Mouse (Mus musculus) intestine, embryonic 16.5 days (tissue): ENCODE results near the gene Dbi. TPM values are rescaled to one million over a fixed set of nuclear protein-coding genes. Genes with fewer than 3 reads are reported as not detected.

Experiments
- ATAC-seq: fragments of 200-750 bp; cut with Nextera tagmentation; 2 replicates; pipeline ENCODE4 v1.8.0; 2017; ENCODE audit warnings: moderate TSS enrichment, moderate library complexity
- H3K27ac ChIP-seq: fragments of 300-500 bp; sonication (generic); 2 replicates; pipeline ENCODE4 v1.5.1; 2014; ENCODE audit warnings: mild to moderate bottlenecking, low read length
- H3K27me3 ChIP-seq: fragments of 300-500 bp; sonication (generic); replicated peaks from 2 replicates; pipeline ENCODE4 v1.6.1; 2014; ENCODE audit warnings: low read length, control low read depth, mixed read lengths; ENCODE audit not compliant: control insufficient read depth, insufficient read depth
- H3K36me3 ChIP-seq: fragments of 300-500 bp; sonication (generic); 2 replicates; pipeline ENCODE4 v1.6.1; 2014; ENCODE audit warnings: low read length, control low read depth; ENCODE audit not compliant: control insufficient read depth, insufficient read depth
- H3K4me1 ChIP-seq: fragments of 300-500 bp; sonication (generic); 2 replicates; pipeline ENCODE4 v1.6.1; 2014; ENCODE audit warnings: low read length, control low read depth, mixed read lengths; ENCODE audit not compliant: control insufficient read depth, insufficient read depth
- H3K4me2 ChIP-seq: fragments of 300-500 bp; sonication (generic); 2 replicates; pipeline ENCODE4 v1.6.1; 2014; ENCODE audit warnings: low read depth, low read length, control low read depth
- H3K4me3 ChIP-seq: fragments of 300-500 bp; sonication (generic); 2 replicates; pipeline ENCODE4 v1.5.1; 2014; ENCODE audit warnings: mild to moderate bottlenecking, low read length
- H3K9ac ChIP-seq: fragments of 300-500 bp; sonication (generic); 2 replicates; pipeline ENCODE4 v1.6.1; 2014; ENCODE audit warnings: low read depth, low read length
- H3K9me3 ChIP-seq: fragments of 300-500 bp; sonication (generic); 2 replicates; pipeline ENCODE4 v1.6.1; 2016; ENCODE audit warnings: low read length, control low read depth; ENCODE audit not compliant: control insufficient read depth
- WGBS: fragments of 180-500 bp; shearing (Covaris S2); extraction: QIAGEN DNeasy Blood & Tissue Kit; methylation state at CpG from one replicate; pipeline ENCODE4 v1.1.7; 2014; 5-methylcytosine and 5-hydroxymethylcytosine counted together
- polyA plus RNA-seq: library from polyadenylated mRNA; unstranded; fragments of >200 nt; fragmentation: Nextera tagmentation; extraction: Ambion mirVana; gene quantifications from 2 replicates; pipeline ENCODE4 v1.2.1, GENCODE M21; 2015

The Dbi gene
- polyA plus RNA-seq, 1 experiment from 2014 or later = 1,842 TPM

- Histone ChIP-seq H3K4me2 (no peak overlapping the region), H3K4me3 (no peak overlapping the region), H3K27me3 (no peaks in the 10 kb centered on the region), H3K9ac (no peak overlapping the region), H3K36me3 (no peaks in the 10 kb centered on the region), H3K4me1 (no peaks in the 10 kb centered on the region), H3K27ac (no peak overlapping the region), H3K9me3 (no peaks in the 10 kb centered on the region)
- no peak for ATAC-seq
Observed at GRCm38 (mm10) chr1:120146994-120147393, 26.1 kb upstream of the Dbi start.

GRCm38 (mm10) chr1:120145527-120146216, 24.8 kb upstream of the Dbi start:
- no peak for ATAC-seq
- 87% methylated on average over 8 of the region's 8 CpGs for WGBS
- Histone ChIP-seq H3K4me2 (no peak overlapping the region), H3K4me1 (no peaks in the 10 kb centered on the region), H3K27me3 (no peaks in the 10 kb centered on the region), H3K36me3 (no peaks in the 10 kb centered on the region), H3K9ac (no peak overlapping the region), H3K9me3 (no peaks in the 10 kb centered on the region), H3K4me3 (no peak overlapping the region), H3K27ac (no peak overlapping the region)

DNA sequence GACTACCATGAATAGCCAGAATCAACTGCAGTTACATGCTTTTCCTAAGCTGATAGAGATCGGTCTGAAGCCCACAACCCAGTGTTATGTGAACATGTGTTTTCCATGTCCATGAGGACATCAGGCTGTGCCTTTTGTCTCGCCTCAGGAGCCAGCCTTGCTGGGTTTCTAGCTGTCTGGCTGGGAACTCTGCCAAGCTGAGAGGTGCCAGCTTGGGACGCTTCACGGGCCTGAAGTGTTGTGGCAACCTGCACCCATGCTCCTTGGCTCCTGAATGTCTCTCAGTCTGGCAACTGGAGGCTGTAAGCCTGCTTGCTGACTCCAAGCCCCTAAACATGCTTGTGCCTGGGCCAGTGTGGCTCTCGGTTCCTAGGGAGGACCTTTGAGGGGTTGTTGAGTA, 21.7 kb upstream of the Dbi start:
- no peaks in the 10 kb centered on the region for H3K9me3 ChIP-seq
- no peaks in the 10 kb centered on the region for H3K4me1 ChIP-seq
- WGBS = 74% methylated on average over 5 of the region's 5 CpGs
- no peak overlapping the region for H3K4me2 ChIP-seq
- H3K36me3 ChIP-seq = no peaks in the 10 kb centered on the region
- no peak for ATAC-seq
- no peak overlapping the region for H3K4me3 ChIP-seq
- H3K9ac ChIP-seq = no peak overlapping the region
- H3K27ac ChIP-seq = no peak overlapping the region
- no peaks in the 10 kb centered on the region for H3K27me3 ChIP-seq

- H3K27ac ChIP-seq = no peak overlapping the region
- no peak overlapping the region for H3K4me3 ChIP-seq
- 74% methylated on average over 9 of the region's 9 CpGs for WGBS
- H3K36me3 ChIP-seq = no peaks in the 10 kb centered on the region
- no peaks in the 10 kb centered on the region for H3K9me3 ChIP-seq
- no peaks in the 10 kb centered on the region for H3K27me3 ChIP-seq
- H3K4me1 ChIP-seq = 0 out of 2 replicates have a peak, but pooled peaks cover 4% of the 10 kb centered on the region
- ATAC-seq = peak; percentile 76
- H3K9ac ChIP-seq = no peak overlapping the region
- no peak overlapping the region for H3K4me2 ChIP-seq
Observed at GRCm38 (mm10) chr1:120140144-120140693, 19.3 kb upstream of the Dbi start.

DNA sequence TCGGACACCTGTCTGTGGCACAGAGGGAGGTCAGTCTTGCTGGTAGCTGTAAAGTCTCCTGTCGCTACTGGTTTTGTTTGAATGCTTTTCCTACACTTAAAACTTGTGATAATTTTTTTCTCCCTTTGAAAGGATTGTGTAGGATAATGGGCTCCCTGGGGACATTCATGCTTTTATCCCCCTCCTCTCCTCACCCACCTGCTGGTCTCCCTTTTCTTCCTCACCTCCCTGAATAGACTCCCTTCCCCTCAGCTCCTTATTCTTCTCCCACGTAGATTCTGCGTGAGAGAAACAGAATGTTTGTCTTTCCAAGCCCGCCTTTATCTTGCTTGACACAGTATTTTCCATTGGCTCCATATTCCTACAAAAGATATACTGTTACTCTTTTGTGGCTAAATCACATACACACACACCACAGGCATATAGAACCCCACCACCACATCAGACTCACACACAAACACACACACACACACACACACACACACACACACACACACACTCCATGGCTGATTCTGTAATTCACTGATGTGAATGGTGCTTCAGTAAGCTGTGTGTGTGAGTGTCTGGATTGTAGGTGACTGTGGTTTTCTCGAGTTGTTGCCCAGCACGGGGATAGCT, 18.2 kb upstream of the Dbi start:
- no peaks in the 10 kb centered on the region for H3K27me3 ChIP-seq
- no peaks in the 10 kb centered on the region for H3K36me3 ChIP-seq
- H3K4me3 ChIP-seq = no peak overlapping the region
- H3K27ac ChIP-seq = no peak overlapping the region
- no peak overlapping the region for H3K4me2 ChIP-seq
- no peaks in the 10 kb centered on the region for H3K9me3 ChIP-seq
- H3K9ac ChIP-seq = no peak overlapping the region
- H3K4me1 ChIP-seq = 0 out of 2 replicates have a peak, but pooled peaks cover 4% of the 10 kb centered on the region
- ATAC-seq = no peak
- WGBS = 46% methylated on average over 7 of the region's 7 CpGs

- H3K4me2 ChIP-seq = no peak overlapping the region
- H3K27ac ChIP-seq = no peak overlapping the region
- peak; percentile 87 for ATAC-seq
- 0 out of 2 replicates have a peak, but pooled peaks cover 4% of the 10 kb centered on the region for H3K4me1 ChIP-seq
- no peak overlapping the region for H3K9ac ChIP-seq
- no peak overlapping the region for H3K4me3 ChIP-seq
- H3K9me3 ChIP-seq = no peaks in the 10 kb centered on the region
- no peaks in the 10 kb centered on the region for H3K27me3 ChIP-seq
- 65% methylated on average over 7 of the region's 7 CpGs for WGBS
- H3K36me3 ChIP-seq = no peaks in the 10 kb centered on the region; the same call in 1 of the 2 replicates
Observed at GRCm38 (mm10) chr1:120135934-120136786, 15.3 kb upstream of the Dbi start.

DNA sequence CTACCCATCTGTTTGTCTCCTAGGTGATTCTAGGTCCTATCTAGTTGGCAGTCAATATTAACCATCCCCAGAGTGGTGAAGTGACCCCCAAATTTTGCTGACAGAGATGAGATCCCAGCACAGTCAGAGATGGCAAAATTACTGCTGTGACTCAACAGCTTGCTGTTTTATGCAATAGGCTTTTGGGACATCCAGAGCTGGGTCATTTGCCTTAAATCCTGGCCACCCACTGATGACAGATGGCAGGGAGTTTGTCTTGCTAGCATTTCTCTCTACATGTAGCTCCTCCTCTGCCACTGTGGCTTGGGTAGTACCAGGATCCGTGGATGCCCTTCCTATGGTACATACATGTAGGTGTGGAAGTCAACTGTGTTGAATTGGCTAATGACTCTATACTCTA, 11.5 kb upstream of the Dbi start:
- Histone ChIP-seq H3K4me3 (no peak overlapping the region), H3K36me3 (no peaks in the 10 kb centered on the region; the same call in 1 of the 2 replicates), H3K9me3 (no peaks in the 10 kb centered on the region), H3K27ac (no peak overlapping the region), H3K27me3 (no peaks in the 10 kb centered on the region), H3K9ac (no peak overlapping the region), H3K4me1 (0 out of 2 replicates have a peak, but pooled peaks cover 4% of the 10 kb centered on the region), H3K4me2 (no peak overlapping the region)
- 96% methylated on average over 1 of the region's 1 CpGs for WGBS
- ATAC-seq = no peak

- Histone ChIP-seq H3K4me3 (no peak overlapping the region), H3K4me2 (no peak overlapping the region), H3K4me1 (peaks cover 2% of the 10 kb centered on the region; the same call in 1 of the 2 replicates), H3K36me3 (no peaks in the 10 kb centered on the region), H3K9me3 (no peaks in the 10 kb centered on the region), H3K27me3 (no peaks in the 10 kb centered on the region), H3K27ac (no peak overlapping the region), H3K9ac (no peak overlapping the region)
- 56% methylated on average over 9 of the region's 9 CpGs for WGBS
- ATAC-seq = peak; percentile 62
Observed at GRCm38 (mm10) chr1:120126318-120126717, 5.4 kb upstream of the Dbi start.

- H3K27me3 ChIP-seq = no peaks in the 10 kb centered on the region
- H3K4me3 ChIP-seq = no peak overlapping the region
- ATAC-seq = no peak
- H3K9me3 ChIP-seq = no peaks in the 10 kb centered on the region
- H3K27ac ChIP-seq = no peak overlapping the region
- H3K9ac ChIP-seq = no peak overlapping the region
- WGBS = 72% methylated on average over 6 of the region's 6 CpGs
- H3K36me3 ChIP-seq = no peaks in the 10 kb centered on the region
- peaks cover 2% of the 10 kb centered on the region; the same call in 1 of the 2 replicates for H3K4me1 ChIP-seq
- no peak overlapping the region for H3K4me2 ChIP-seq
Observed at GRCm38 (mm10) chr1:120125471-120125870, 4.6 kb upstream of the Dbi start.
